Mouse (Mus musculus) layer of hippocampus, postnatal 14 days (tissue): ENCODE measurements at regions not wholly inside any gene's neighbourhood (a gene's known extent, or its start where the extent isn't known, plus 50 kb on each side); places are given as distances from the start of the nearest gene placed in this dataset.
A peak's percentile ranks its signal among the peaks of the same experiment; 100 is the strongest.
"Not testable (repeated sequence)": the region's sequence is repeated elsewhere in the genome, so short reads cannot be mapped to it uniquely, and the experiment has no call there.

Experiments used
- DNase-seq, 2 experiments: peaks; one replicate each; pipeline ENCODE4 v3.0.0; 2021 to 2022; ENCODE audit warnings: low spot score in 2 of 2, mixed read lengths in 1 of 2

DNA sequence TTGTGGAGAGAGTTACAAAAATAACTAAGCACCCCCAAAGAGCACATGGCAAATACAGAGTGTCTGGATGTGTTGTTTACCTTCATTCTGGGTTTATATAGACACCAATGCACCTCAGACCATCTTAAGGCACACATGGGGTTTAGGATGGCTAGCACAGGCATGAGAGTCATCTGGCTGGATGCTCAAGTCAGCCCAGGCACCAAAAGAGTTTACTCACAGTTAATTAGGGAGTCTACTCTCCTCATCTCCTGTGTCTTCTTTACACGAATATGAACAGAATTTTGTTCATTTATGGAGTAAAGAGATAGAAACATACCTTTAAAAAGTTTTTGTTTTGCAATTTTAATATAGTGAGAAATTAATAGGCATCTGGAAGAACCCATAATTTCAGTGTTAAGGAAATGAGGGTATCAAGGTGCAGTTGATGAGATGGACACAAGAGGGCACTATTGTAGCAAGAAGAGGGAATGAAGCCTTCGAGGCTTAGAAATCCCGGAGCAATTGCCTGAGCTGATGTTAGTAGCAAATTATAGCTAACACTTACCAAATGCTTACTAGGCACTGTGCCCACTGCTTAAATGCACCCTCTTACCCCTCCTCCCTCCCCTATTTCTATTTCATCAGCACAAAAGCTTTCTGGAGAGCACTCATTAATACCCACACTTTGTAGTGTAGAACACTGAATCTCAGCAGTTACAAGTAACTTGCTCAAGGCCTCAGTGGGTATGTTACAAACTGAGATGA is 174.6 kb downstream of the Eepd1 start:
- peak; percentile 35 to 71 for DNase-seq

DNA sequence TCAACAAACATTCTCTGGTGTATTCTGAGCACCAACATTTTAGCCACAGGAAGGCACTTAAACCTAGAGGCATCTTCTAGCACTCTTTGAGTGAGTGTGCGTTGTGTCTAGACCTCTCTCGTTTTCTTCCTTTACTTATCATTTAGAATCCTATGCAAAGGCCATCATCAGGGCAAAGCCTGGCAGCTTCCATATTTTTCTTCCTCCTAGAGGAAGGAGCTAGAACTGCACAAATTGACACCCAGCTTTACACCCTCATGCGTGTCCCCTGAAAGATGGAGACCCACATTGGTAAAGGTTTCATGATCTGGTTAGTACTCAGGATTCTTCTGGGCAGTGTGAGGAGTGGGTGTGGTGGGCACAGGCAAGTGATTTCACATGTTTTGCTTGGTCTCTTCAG is 175.2 kb downstream of the Eepd1 start:
- no peak for DNase-seq

DNA sequence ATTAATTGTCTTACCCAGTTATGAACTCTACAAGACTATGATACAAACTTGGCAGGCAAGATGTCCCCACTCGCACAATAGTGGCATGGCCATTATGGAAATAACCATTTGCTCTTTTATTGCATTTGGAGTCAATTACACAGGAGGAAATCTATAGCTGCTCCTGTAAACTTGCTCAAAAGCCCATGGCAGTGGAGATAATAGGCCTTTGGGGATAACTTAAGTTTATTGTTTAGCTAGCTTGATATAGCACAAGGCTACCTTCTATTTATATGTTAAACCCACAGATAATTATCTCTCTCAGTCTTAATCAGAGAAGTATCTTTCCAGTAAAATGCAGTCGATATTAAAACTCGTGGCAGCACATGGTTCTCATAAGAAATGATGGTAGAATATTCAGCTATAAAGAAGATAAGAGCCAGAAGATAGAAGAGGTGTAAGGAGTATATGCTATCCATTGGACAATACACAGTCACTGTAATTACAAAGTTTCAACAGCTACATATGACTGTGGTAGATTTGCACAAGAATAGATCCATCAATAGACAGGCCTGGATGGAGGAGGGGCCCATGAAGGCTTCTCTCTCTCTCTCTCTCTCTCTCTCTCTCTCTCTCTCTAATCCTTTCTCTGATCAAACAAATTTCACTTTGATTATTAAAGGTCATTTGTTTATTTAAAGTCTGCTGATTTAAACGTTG is 202.4 kb downstream of the Eepd1 start:
- DNase-seq, result no peak

DNA sequence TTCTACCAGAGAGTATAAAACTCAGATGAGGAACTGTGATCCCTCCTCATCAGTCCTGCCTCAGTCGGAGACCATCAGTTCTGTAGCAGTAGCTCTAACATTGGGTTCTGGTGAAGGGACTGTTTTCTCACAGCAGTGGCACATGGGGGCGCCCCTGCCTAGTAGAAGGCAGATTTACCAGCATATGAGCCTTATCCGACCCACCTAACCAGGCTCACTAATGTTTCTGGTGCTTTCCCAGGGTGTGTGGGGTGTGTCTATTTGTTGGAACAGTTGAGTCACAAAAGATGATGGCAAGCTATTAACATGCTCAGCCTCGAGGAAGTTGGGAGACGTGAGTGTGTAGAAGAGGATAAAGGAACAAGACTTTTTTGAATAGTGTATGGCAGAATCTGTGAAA is 212.3 kb downstream of the Eepd1 start:
- peak; percentile 39 to 57 for DNase-seq

DNA sequence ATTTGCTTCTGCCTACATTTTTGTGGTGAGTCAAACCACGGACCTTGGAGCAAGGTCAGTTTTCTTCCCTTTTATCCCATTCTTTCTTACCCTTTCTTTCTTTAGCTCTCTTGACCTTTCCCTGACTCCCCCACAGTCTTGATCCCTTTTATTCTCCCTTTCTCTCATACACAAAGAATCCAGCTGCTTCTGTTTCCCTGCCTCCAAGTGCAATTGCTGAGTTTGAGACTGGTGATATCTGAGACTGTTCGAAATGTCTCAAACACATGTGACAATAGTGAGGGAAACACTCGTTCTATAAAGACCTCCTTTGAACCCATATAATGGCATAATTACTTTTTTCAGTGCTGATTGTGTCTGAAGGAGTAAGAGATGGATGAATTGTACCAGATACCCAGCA is 213.7 kb downstream of the Eepd1 start:
- no peak for DNase-seq

DNA sequence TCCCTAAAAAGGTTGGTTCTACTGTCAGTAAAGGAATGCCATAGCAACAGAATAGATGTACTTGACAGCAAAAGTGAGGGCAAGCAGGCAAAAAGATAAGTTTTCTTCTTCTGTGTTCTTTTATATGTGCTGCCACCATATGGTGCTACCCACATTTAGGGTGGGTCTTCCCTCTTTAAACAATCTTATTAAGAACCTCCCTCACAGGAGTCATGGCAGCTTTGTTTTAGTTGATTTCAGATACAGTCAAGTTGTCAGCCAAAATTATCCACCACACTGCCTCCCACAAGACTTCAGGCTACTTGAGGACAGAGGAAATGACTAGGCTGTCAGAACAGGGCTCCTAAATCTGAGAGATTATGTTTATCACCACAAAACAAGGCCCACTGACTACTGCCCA is 232.3 kb downstream of the Eepd1 start:
- DNase-seq, result peak; percentile 1 to 36

DNA sequence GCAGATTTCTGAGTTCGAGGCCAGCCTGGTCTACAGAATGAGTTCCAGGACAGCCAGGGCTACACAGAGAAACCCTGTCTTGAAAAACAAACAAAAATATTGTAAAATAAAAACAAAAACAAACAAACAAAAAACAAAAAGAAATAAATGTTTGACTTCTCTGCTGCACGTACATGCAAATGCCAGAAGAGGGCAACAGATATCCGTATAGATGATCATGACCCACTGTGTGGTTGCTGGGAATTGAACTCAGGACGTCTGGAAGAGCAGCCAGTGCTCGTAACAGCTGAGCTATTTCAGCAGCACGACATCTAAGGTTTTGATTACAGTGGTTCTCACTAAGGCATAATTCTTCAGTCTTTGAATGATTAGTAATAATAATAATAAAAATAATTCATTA is 262.8 kb downstream of the Eepd1 start:
- no peak for DNase-seq

DNA sequence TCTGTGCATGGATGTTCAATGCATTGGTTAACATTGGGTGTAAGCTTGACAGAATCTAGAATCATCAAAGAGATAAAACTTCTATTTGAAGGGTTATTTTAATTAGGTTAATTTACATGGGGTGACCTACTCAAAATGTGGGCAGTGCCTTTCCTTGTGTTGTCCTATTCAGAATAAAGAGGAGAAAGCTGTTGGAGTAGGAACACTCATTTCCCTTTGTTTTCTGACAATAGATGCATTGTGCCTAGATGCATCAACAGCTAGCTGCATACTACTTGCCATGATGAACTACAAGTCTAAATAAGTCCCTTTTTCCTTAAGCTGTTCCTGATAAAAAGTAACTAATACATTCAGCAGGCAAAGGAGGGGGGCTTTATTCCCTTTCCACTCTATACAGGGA is 269.8 kb downstream of the Eepd1 start:
- DNase-seq, result no peak

DNA sequence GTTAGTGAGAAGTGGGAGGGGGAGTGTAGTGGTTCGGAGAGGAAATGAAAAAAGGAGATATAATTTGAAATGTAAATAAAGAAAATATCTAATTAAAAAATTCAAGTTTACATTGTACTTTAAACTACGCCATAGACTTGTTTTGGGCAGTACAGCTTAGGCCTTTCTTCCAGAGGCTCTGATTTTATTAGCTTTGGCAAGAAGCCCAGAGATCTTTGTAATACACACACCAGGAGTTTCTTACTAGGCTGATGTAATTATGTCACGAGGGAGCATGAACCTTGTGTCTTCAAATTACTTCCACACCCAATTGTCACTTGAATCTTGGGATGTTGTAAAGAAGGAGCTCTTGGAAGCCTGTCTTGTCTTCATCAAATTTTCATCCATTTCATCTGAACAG is 292.6 kb downstream of the Eepd1 start:
- DNase-seq, result no peak

DNA sequence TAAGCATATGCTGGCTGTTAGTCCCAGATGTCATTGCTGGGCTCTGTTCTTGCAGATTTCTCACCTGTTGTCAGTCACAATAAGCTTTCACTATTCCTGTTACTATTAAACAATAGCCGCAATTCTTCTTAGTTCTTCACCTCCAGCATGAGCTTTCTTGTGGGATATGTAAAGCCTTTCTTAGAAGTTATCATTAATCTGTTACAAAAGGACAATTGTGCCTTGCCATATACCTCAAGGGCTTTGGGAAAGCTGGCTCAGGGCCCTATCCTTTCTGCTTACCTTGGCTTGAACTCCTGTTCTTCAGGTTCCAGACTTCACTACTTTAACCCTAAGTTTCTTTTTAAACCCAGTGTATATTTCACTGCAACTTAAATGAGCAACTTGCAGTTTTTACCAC is 301.3 kb downstream of the Eepd1 start:
- DNase-seq, result no peak

DNA sequence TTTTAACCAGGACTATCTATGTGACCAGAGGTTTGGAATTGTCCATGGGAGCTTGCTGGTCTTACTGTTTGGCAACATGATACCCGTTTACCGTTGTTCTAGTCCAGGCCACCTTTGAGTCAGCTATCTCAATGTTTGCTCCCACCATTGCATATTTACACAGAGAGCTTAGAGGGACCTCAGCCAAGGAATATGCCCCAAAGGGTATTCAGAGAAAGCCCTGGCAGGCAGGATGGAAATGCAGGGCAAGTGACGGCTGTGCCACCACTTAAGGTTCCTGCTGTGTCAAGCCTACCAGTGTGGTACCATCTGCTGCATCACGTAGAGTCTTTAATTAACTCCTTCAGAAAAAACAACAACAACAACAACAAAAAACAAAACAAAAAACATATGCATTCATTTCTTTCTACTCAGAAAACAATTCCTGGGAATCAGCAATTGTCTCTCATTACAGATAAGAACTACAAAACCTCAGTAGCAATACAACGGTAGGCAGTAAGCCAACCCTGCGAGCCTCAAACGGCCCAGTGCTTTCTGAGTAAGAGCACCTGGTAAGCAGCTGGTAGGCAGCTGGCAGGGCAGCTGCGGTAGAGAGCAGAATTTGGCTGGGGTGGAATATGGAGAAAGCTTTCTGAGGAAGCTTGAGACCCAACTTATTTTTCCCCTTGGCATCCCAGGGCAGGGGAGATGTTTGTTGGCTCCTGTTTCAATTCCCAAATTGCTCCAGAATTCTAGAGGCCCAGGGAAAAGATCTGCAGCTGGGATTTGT is 314.0 kb downstream of the Eepd1 start:
- DNase-seq, result no peak

DNA sequence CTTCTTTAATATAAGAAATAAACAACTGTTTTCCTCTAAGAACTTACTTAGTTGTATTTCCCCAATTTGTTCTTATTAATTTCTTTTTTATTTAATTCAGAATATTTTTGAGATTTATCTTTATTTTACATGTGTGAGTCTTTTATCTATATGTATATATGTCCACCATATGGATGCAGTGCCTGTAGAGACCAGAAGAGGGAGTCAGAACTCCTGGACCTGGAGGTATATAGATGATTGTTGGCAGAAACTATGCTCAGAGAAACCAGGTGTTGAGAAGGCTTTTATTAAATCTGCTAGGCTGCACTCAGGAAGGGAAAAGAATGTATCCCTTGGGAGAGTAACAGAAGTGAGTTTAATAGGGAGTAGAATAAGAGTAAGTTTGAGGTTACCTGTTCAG is 328.2 kb downstream of the Eepd1 start:
- no peak for DNase-seq

DNA sequence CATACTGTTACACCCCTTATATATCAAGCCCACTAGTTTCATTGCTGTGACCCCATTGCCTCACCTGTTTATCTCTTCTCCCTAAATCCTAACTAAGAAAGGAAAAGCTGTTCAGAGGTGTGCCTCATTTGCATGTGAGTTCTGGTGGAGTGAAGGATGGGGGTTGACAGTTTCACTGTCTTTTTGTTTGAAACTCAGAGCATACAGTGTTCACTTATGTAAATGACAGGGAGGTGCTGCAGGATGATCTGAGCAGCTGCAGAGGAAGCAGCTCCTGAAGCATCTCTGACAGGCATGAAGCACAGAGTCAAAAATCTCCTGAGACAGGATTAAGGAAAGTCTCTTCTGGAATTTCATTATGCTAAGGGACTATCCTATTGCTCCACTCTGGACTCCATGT is 351.9 kb downstream of the Eepd1 start:
- no peak for DNase-seq

DNA sequence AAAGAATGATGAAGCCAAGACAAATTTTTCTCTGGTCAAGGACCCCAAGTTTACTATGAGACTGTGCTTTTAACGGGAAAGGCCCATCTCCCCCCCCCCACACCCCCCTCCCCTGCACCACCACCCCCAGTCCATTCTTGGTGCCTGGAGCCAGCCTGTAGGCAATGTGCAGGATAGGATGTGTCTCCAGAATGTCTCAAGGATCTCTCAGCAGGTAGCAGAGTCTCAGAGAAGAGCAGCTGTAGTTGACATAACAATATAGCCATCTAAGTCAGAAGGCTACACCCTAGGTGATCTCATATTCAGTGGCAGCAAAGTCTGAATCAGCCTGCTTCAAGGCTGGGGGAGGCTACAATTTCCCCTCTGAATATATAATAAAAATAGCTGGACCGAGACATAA is 368.6 kb downstream of the Eepd1 start:
- DNase-seq, result not testable (repeated sequence)

DNA sequence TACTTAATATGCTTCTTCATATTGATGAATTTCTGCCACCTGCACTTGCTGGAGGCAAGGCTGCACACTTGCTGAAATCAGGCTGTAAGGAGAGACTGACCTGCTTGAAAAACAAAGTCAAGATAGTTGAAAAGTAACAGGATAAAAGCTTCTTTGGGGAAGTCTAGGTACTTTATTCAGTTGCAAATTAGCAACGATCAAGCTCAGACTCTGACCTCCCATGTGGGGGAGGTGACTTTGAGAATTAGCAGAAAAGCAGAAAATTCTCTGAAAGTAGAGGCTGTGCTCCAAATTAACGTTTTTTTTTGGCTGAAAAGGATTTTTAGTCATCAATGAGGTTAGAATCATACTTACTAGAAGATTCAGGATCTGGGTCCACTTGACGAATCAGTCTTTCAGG is 369.3 kb downstream of the Eepd1 start:
- DNase-seq, result not testable (repeated sequence)

DNA sequence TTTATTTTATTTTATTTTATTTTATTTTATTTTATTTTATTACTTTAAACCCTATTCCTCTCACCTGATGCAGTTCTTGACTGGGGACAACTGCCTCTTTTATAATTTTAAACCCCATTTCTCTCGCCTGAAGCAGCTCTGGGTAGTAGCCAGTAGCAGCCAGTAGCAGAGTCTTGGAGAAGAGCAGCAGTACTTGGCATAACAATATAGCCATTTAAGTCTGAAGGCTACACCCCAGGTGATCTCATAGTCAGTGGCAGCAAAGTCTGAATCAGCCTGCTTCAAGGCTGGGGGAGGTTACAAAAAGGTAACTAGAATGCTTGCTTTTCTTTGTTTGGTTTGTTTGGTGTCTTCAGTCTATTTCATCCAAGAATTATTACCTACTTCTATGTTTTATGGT is 373.2 kb downstream of the Eepd1 start:
- DNase-seq, result no peak

DNA sequence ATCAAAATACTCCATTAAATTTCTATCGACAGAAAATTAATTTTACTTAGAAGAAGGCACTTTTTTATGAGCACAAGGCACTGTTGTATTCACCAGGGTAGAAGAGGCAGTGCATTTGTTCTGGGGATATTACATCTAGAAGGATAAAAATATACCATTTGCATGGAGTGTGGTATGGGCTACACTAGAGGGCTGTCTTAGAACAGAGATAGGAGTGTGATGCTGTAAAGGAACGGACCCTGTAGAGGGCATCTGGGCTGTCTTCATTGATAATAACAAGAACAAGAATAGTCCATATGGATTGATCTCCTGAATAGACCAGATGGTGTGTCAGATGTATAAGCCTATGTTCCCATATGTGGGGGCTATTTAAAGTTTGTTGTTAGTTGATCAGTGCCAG is 388.9 kb downstream of the Eepd1 start:
- DNase-seq, result peak in 1 of 2 experiments; percentile 1

DNA sequence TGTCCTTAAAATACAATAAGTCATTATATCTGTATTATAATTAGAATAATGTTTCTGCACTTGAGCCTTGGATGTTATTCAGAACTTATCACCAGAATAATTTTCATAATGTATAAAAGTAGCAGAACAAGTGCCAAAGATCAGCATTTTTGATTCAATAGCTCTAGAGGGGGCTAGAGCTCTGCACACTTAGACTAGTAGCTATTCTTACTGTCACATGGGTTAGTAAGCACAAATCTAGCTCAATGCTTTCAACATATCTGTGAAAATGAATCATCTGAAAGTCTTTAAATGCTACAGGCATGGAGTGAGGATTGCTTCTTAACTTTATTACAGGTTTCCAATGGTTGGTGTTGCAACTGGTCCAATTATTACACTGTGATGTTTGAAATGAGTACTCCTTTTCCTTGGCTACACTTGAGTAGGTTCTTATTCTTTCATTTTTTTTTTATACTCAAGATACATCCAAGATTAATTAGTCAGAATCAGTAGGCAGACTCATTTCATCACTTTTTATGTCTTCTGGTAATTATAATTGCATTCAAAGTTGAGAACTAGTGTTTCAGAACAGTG is 415.1 kb downstream of the Eepd1 start:
- peak in 1 of 2 experiments; percentile 40 for DNase-seq
